Mouse (Mus musculus): ENCODE data around the gene Tspan9.

Gene Tspan9

GRCm38 (mm10) chr6:127912938-127913337 lies 230.5 kb downstream of the Tspan9 start:
- no peak for DNase-seq

GRCm38 (mm10) chr6:127911687-127912086 lies 231.7 kb downstream of the Tspan9 start:
- DNase-seq, result no peak

Data from spleen, adult 18-20 months (tissue).